Mouse (Mus musculus) liver, embryonic 15.5 days (tissue): ENCODE results near the gene 4922502D21Rik. TPM values are rescaled to one million over a fixed set of nuclear protein-coding genes. Genes with fewer than 3 reads are reported as not detected.
"Not testable (repeated sequence)": the region's sequence is repeated elsewhere in the genome, so short reads cannot be mapped to it uniquely, and the experiment has no call there.

Experiments
- ATAC-seq: fragments of 200-750 bp; cut with Nextera tagmentation; 2 replicates; pipeline ENCODE4 v1.8.0; 2017; ENCODE audit warnings: moderate number of reproducible peaks, mild to moderate bottlenecking, moderate library complexity; ENCODE audit not compliant: insufficient read depth
- H3K27ac ChIP-seq: fragments of 300-500 bp; sonication (generic); replicated peaks from 2 replicates; pipeline ENCODE4 v1.5.1; 2015; ENCODE audit warnings: mild to moderate bottlenecking, inconsistent platforms
- H3K27me3 ChIP-seq: fragments of 300-500 bp; sonication (generic); 2 replicates; pipeline ENCODE4 v1.6.1; 2015; ENCODE audit warnings: mild to moderate bottlenecking, inconsistent platforms
- H3K36me3 ChIP-seq: fragments of 300-500 bp; sonication (generic); replicated peaks from 2 replicates; pipeline ENCODE4 v1.6.1; 2015; ENCODE audit warnings: moderate library complexity, mild to moderate bottlenecking, inconsistent platforms
- H3K4me1 ChIP-seq: fragments of 300-500 bp; sonication (generic); replicated peaks from 2 replicates; pipeline ENCODE4 v1.6.1; 2015; ENCODE audit warnings: inconsistent platforms
- H3K4me2 ChIP-seq: fragments of 300-500 bp; sonication (generic); 2 replicates; pipeline ENCODE4 v1.6.1; 2015; ENCODE audit warnings: moderate library complexity, mild to moderate bottlenecking, inconsistent platforms
- H3K4me3 ChIP-seq: fragments of 300-500 bp; sonication (generic); replicated peaks from 2 replicates; pipeline ENCODE4 v1.5.1; 2015; ENCODE audit warnings: mild to moderate bottlenecking, inconsistent platforms
- H3K9ac ChIP-seq: fragments of 300-500 bp; sonication (generic); 2 replicates; pipeline ENCODE4 v1.6.1; 2015; ENCODE audit warnings: moderate library complexity, mild to moderate bottlenecking, inconsistent platforms
- H3K9me3 ChIP-seq: fragments of 300-500 bp; sonication (generic); replicated peaks from 2 replicates; pipeline ENCODE4 v1.6.1; 2016; ENCODE audit warnings: inconsistent platforms
- WGBS: fragments of 180-500 bp; shearing (Covaris S2); methylation state at CpG from one replicate; pipeline ENCODE4 v1.1.7; 2015; ENCODE audit warnings: mixed read lengths; ENCODE audit not compliant: insufficient replicate concordance; 5-methylcytosine and 5-hydroxymethylcytosine counted together
- polyA plus RNA-seq: library from polyadenylated mRNA; unstranded; fragments of >200 nt; fragmentation: Nextera tagmentation; extraction: Ambion mirVana; gene quantifications from 2 replicates; pipeline ENCODE4 v1.2.1, GENCODE M21; 2015

4922502D21Rik gene
- polyA plus RNA-seq, 1 experiment from 2014 or later: not detected

- no peak overlapping the region for H3K9ac ChIP-seq
- H3K4me2 ChIP-seq: no peak overlapping the region
- H3K27me3 ChIP-seq: no peaks in the 10 kb centered on the region
- H3K4me3 ChIP-seq: no peak overlapping the region
- H3K9me3 ChIP-seq: no peaks in the 10 kb centered on the region
- 31% methylated on average over 3 of the region's 3 CpGs for WGBS
- H3K36me3 ChIP-seq: no peaks in the 10 kb centered on the region
- H3K27ac ChIP-seq: 0 out of 2 replicates have a peak overlapping the region, but pooled peaks have one; percentile 31
- H3K4me1 ChIP-seq: no peaks in the 10 kb centered on the region
- ATAC-seq: no peak
Observed at GRCm38 (mm10) chr6:129344408-129344807, 12.8 kb upstream of the 4922502D21Rik start.

- H3K27me3 ChIP-seq, ATAC-seq, H3K4me1 ChIP-seq: not testable (repeated sequence)
Observed at GRCm38 (mm10) chr6:129342391-129342790, 10.8 kb upstream of the 4922502D21Rik start, which contains the start of gene Clec12a. TSS of gene Clec12a (plus strand) at chr6:129342691.

GRCm38 (mm10) chr6:129337751-129338150 lies 6.2 kb upstream of the 4922502D21Rik start:
- H3K4me1 ChIP-seq: no peaks in the 10 kb centered on the region
- ATAC-seq: no peak
- no peak overlapping the region for H3K4me3 ChIP-seq
- no peaks in the 10 kb centered on the region for H3K36me3 ChIP-seq
- H3K27ac ChIP-seq: no peak overlapping the region
- H3K27me3 ChIP-seq: no peaks in the 10 kb centered on the region
- H3K9ac ChIP-seq: no peak overlapping the region
- H3K9me3 ChIP-seq: no peaks in the 10 kb centered on the region
- H3K4me2 ChIP-seq: no peak overlapping the region
- 23% methylated on average over 1 of the region's 1 CpGs for WGBS

More at GRCm38 (mm10) chr6:129342391-129342790, 10.8 kb upstream of the 4922502D21Rik start, which contains the start of gene Clec12a:
- 68% methylated on average over 4 of the region's 4 CpGs for WGBS
- not testable (repeated sequence) for H3K9ac ChIP-seq, H3K4me2 ChIP-seq, H3K36me3 ChIP-seq, H3K27ac ChIP-seq, H3K4me3 ChIP-seq, H3K9me3 ChIP-seq

GRCm38 (mm10) chr6:129333674-129334078 lies 2.1 kb upstream of the 4922502D21Rik start:
- ATAC-seq: peak; percentile 40; the same call in 1 of the 2 replicates
- Histone ChIP-seq H3K27me3 (no peaks in the 10 kb centered on the region), H3K4me2 (peak overlapping the region; percentile 37; the same call in 1 of the 2 replicates)

GRCm38 (mm10) chr6:129326568-129327150 lies 4.9 kb downstream of the 4922502D21Rik start:
- no peak overlapping the region for H3K27ac ChIP-seq
- no peaks in the 10 kb centered on the region for H3K4me1 ChIP-seq
- no peak for ATAC-seq
- H3K36me3 ChIP-seq: no peaks in the 10 kb centered on the region
- WGBS: 52% methylated on average over 13 of the region's 13 CpGs
- H3K27me3 ChIP-seq: no peaks in the 10 kb centered on the region
- H3K9me3 ChIP-seq: no peaks in the 10 kb centered on the region
- no peak overlapping the region for H3K9ac ChIP-seq
- H3K4me2 ChIP-seq: no peak overlapping the region
- no peak overlapping the region for H3K4me3 ChIP-seq

More at GRCm38 (mm10) chr6:129333674-129334078, 2.1 kb upstream of the 4922502D21Rik start:
- Histone ChIP-seq H3K9ac (no peak overlapping the region), H3K4me1 (no peaks in the 10 kb centered on the region), H3K27ac (no peak overlapping the region), H3K9me3 (no peaks in the 10 kb centered on the region), H3K36me3 (no peaks in the 10 kb centered on the region), H3K4me3 (no peak overlapping the region)
- WGBS: 7% methylated on average over 11 of the region's 11 CpGs

GRCm38 (mm10) chr6:129326016-129326415 lies 5.6 kb downstream of the 4922502D21Rik start:
- no peaks in the 10 kb centered on the region for H3K36me3 ChIP-seq
- no peak overlapping the region for H3K4me2 ChIP-seq
- 59% methylated on average over 1 of the region's 1 CpGs for WGBS

GRCm38 (mm10) chr6:129319331-129319730 lies 12.3 kb downstream of the 4922502D21Rik start:
- WGBS: 62% methylated on average over 4 of the region's 4 CpGs

More at GRCm38 (mm10) chr6:129326016-129326415, 5.6 kb downstream of the 4922502D21Rik start:
- Histone ChIP-seq H3K27ac (no peak overlapping the region), H3K9me3 (no peaks in the 10 kb centered on the region), H3K4me3 (no peak overlapping the region), H3K9ac (no peak overlapping the region), H3K4me1 (no peaks in the 10 kb centered on the region), H3K27me3 (no peaks in the 10 kb centered on the region)
- no peak for ATAC-seq

GRCm38 (mm10) chr6:129318395-129318794 lies 13.2 kb downstream of the 4922502D21Rik start:
- Histone ChIP-seq H3K27me3 (no peaks in the 10 kb centered on the region), H3K4me2 (no peak overlapping the region), H3K4me3 (no peak overlapping the region), H3K9ac (no peak overlapping the region), H3K27ac (no peak overlapping the region), H3K36me3 (no peaks in the 10 kb centered on the region), H3K9me3 (no peaks in the 10 kb centered on the region), H3K4me1 (no peaks in the 10 kb centered on the region)
- 32% methylated on average over 1 of the region's 1 CpGs for WGBS
- no peak for ATAC-seq

More at GRCm38 (mm10) chr6:129319331-129319730, 12.3 kb downstream of the 4922502D21Rik start:
- Histone ChIP-seq H3K4me1 (no peaks in the 10 kb centered on the region), H3K9me3 (no peaks in the 10 kb centered on the region), H3K9ac (no peak overlapping the region), H3K4me2 (no peak overlapping the region), H3K36me3 (no peaks in the 10 kb centered on the region), H3K27me3 (no peaks in the 10 kb centered on the region), H3K4me3 (no peak overlapping the region), H3K27ac (no peak overlapping the region)
- no peak for ATAC-seq

GRCm38 (mm10) chr6:129316463-129316862 lies 15.1 kb downstream of the 4922502D21Rik start:
- 49% methylated on average over 2 of the region's 2 CpGs for WGBS
- H3K4me2 ChIP-seq: no peak overlapping the region
- no peak for ATAC-seq
- H3K9ac ChIP-seq: no peak overlapping the region
- H3K9me3 ChIP-seq: no peaks in the 10 kb centered on the region
- H3K4me1 ChIP-seq: no peaks in the 10 kb centered on the region
- no peak overlapping the region; the same call in 1 of the 2 replicates for H3K27ac ChIP-seq
- no peak overlapping the region for H3K4me3 ChIP-seq
- H3K36me3 ChIP-seq: no peaks in the 10 kb centered on the region
- no peaks in the 10 kb centered on the region for H3K27me3 ChIP-seq

GRCm38 (mm10) chr6:129315698-129316097 lies 15.9 kb downstream of the 4922502D21Rik start:
- Histone ChIP-seq H3K9ac (no peak overlapping the region), H3K27ac (no peak overlapping the region), H3K4me3 (no peak overlapping the region), H3K27me3 (no peaks in the 10 kb centered on the region), H3K9me3 (no peaks in the 10 kb centered on the region), H3K4me2 (no peak overlapping the region), H3K36me3 (no peaks in the 10 kb centered on the region), H3K4me1 (no peaks in the 10 kb centered on the region)
- 13% methylated on average over 1 of the region's 1 CpGs for WGBS
- no peak for ATAC-seq

- H3K4me2 ChIP-seq: no peak overlapping the region
- H3K27ac ChIP-seq: no peak overlapping the region
- H3K4me3 ChIP-seq: no peak overlapping the region
- H3K4me1 ChIP-seq: no peaks in the 10 kb centered on the region
- no peaks in the 10 kb centered on the region for H3K9me3 ChIP-seq
- no peaks in the 10 kb centered on the region for H3K27me3 ChIP-seq
- H3K9ac ChIP-seq: no peak overlapping the region
- WGBS: 61% methylated on average over 3 of the region's 3 CpGs
- ATAC-seq: no peak
- H3K36me3 ChIP-seq: no peaks in the 10 kb centered on the region
Observed at GRCm38 (mm10) chr6:129314655-129315168, 16.9 kb downstream of the 4922502D21Rik start.
